Mouse (Mus musculus) ES-E14 (cell line): Measurements from ENCODE around the gene Cabp1.

Source experiments
- CHD2 ChIP-seq: IDR thresholded peaks from 2 replicates; pipeline ENCODE4 v1.6.1; 2014; ENCODE audit warnings: mild to moderate bottlenecking, low read depth, low read length, inconsistent platforms
- ZC3H11A ChIP-seq: IDR thresholded peaks from 2 replicates; pipeline ENCODE4 v1.6.1; 2012; ENCODE audit warnings: low read depth, mild to moderate bottlenecking, inconsistent platforms, low read length, borderline replicate concordance

DNA sequence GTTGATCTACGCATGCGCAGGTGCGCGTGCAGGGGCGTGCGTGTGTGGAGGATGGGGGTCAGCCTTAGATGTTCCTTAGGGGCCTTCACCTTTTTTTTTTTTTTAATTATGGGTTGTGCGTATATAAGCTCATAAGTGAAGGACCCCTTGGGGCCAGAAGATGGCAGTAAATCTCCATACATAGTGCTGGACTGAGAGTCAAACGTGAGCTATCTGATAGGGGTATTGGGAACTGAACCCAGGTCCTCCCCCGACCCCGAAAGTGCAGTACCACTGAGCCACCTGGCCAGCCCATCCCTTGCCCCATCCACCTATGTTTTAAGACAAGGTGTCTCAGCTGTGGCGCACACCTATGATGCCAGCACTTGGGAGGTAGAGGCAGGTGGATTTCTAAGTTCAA is 14.6 kb downstream of the Cabp1 start:
- TF ChIP-seq ZC3H11A = 0 out of 2 replicates have a peak, but pooled peaks have one; percentile 15
- no peak for TF ChIP-seq CHD2
